Mouse (Mus musculus): ENCODE results near the gene Hist2h2aa2. TPM values are rescaled to one million over a fixed set of nuclear protein-coding genes. Genes with fewer than 3 reads are reported as not detected.
A peak's percentile ranks its signal among the peaks of the same experiment; 100 is the strongest.
"Not testable (repeated sequence)": the region's sequence is repeated elsewhere in the genome, so short reads cannot be mapped to it uniquely, and the experiment has no call there.

Hist2h2aa2 gene
- total RNA-seq, 2 experiments from 2014 or later: 1,421 to 1,566 TPM

DNA sequence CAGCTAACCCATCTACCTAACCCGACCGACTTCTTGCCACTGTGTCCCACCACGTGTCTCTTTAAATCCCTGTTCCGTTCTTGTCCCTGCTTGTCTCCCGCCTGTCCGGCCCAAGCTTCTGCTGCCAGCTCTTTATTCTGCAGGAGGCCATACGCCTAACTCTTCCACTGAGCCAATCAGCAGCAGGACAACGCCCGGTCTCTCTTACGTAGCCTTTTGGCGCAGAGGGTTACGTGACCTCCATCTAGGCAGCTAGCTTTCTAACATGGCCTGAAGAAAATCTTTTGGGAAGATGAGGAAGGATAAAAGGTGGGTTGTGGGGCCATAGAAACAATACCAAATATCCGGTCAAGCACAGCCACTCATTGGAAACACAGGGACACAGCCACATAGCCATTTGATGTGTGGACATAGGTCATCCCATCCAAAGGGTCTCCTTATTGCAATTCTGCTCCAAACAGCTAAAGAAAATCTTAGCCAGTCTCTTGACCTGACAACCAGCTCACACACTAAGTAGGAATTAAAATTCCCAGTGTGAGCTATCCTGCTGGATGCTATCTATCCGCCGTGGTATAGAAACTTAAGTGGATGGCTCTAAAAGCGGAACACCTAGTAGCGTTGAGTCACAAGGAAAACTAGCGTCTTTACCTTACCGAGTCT is 22.3 kb upstream of the Hist2h2aa2 start:
- peak in 1 of 2 experiments; percentile 66 for DNase-seq (ENCODE audit: low spot score in 2 of 2)

DNA sequence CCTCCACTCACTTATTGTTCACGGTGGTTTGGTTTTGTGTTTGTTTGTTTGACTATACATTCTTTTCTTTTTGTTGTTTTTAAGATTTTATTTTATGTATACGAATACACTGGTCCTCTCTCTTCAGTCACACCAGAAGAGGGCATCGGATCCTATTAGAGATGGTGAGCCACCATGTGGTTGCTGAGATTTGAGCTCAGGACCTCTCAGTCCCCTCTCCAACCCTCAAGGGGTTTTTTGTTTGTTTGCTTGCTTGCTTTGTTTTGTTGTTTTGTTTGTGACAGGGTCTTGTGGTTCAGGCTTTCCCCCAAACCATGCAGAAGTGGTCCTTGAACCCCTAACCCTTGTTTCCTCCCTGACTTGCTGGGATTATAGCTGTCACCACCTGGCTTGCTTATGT is 21.5 kb upstream of the Hist2h2aa2 start:
- DNase-seq (ENCODE audit: low spot score in 2 of 2): no peak

DNA sequence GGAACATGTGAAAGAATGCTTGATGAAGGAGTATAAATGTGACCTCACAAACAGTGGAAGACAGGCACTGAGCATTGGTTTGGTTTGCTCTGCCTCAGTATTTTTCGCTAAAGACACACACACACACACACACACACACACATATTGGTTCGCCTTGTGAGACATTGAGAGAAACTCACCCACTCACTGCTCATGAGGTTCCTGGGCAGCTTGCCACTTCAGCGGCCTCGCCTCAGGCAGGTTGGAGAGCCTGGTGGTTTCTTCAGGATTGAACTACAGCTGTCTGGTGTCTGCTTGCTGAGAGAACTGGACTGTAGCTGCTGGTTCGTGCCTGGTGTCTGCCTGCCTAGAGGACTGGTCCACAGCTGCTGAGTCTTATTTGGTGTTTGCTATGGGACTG is 20.1 kb upstream of the Hist2h2aa2 start:
- DNase-seq (ENCODE audit: low spot score in 2 of 2): no peak

- no peak for DNase-seq (ENCODE audit: low spot score in 2 of 2)
Observed at GRCm38 (mm10) chr3:96257190-96257589, 17.1 kb upstream of the Hist2h2aa2 start.

DNA sequence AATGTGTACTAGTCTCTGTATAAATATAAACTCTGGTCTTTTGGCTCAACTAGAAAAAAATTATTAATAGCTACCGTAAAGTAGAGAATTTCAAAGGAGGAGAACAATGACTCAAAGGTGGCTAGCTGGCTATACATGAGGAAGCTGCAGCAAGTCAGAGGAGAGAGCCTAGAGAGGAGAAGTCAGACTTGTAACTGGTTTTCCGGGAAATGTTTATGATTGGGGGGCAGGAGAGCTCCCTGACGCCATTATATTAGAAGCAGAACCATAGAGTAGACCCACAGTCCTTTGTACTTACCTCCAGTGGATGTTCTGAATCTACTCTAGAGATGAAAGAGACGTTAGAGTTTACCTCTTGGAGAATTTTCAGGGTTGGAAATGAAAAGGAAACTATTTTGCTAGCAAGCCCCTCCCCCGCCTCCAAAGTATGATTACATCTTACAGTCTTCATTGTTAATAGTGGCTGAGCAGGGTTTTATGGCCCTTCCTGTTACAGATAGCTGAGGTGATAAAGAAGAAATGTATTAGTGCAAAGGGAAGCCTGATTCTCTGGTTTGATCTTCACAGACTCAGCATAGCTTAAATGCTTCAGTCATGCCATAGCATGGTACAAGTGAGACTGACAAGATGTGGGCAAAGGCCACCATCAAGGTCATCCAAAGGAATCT is 16.0 kb upstream of the Hist2h2aa2 start:
- no peak for DNase-seq (ENCODE audit: low spot score in 2 of 2)

- DNase-seq (ENCODE audit: low spot score in 2 of 2): no peak
Observed at GRCm38 (mm10) chr3:96254683-96255355, 14.7 kb upstream of the Hist2h2aa2 start.

GRCm38 (mm10) chr3:96251787-96252186 is 11.7 kb upstream of the Hist2h2aa2 start:
- no peak for DNase-seq (ENCODE audit: low spot score in 2 of 2)

DNA sequence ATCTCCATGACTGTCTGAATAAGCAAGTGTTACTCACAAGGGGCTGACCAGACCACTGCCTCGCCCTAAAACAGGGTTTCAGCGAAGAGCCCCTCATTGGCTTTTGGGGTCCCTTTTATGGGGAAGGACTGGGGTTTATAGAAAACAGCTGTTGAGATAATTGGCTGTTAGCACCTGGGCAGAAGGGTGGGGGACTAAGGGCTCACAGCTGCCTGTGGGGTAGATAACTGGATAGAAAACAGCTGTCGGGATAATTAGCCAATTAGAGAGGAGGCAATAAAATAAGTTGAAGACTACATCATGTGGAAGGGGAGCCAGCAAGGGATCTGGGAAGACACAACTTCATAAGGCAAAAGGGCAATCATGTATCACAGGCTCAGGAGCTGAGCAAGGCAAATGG is 10.8 kb upstream of the Hist2h2aa2 start:
- DNase-seq (ENCODE audit: low spot score in 2 of 2): no peak

GRCm38 (mm10) chr3:96249034-96249345 is 8.9 kb upstream of the Hist2h2aa2 start:
- DNase-seq (ENCODE audit: low spot score in 2 of 2): no peak

DNA sequence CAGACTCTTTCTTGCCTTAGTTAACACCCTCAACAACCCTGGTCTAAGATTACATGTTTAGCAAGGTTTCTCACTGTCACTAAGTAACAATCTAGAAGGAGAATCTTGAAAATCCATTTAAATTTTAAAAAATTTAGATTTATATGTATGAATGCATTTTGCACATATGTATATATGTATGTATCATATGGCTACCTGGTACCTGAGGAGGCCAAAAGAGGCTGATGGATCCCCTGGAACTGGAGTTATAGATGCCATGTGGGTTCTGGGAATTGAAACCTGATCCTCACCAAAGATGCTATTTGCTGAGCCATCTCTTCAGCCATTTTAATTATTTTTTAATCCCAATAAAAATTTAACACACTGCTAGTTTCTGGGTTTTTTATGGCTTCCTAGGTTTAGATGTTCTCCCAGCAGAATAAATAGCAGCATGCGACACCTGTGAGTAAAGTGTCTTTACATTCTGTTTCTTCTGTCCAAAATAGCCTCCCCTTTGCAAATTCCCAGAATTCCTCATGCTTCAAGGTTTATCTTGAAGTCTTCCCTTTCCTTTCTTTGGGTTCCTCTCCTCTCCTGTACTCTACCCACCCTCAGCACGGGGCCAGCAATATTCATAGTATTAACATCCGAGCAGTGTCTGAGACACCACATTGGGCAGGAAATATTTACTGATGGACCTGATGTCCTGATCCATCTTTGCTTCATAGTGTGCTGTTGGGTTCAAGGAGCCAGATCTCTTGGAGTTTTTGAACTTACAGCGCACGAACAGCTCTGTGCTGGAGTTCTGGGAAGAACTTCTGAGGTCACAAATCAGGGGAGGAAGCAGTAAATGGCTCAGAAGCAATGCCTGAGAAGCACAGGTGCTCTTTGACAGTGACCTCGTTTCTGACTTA is 8.3 kb upstream of the Hist2h2aa2 start:
- DNase-seq (ENCODE audit: low spot score in 2 of 2): no peak

DNA sequence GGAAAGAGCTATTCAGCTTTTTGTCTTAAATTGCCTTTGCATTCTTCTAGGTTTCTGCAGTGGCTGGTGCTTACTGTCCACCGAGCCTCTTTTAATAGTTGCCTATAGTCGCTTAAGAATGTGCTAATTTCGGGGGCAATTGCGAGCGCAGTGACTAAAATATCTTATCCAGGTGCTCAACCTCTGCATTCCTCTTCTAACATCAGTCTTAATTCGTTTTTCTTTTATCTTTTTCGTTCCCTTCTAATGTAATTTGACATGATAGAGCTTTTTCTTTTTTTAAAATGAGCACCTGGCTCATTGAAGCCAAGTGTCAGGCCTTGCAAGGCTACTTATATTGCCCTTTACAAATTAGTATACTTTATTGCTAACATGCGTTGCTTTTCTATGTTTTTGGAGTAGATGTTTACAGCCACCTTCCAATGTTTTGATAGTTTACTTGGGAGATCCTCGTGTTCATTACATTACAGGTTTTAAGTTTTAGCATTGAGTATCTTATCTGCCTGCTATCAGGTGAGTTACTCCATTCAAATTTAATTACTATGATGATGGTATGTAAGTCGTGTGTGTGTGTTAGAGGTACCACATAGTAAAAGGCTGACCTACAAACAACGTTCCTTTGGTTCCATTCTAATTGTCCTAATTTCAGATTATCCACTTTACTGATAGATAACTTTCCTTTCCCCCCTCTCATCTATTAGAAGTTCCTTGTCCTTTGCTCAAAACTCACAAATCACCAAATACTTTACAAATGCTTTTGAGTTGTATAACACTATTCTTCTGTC is 7.5 kb upstream of the Hist2h2aa2 start:
- no peak for DNase-seq (ENCODE audit: low spot score in 2 of 2)

DNA sequence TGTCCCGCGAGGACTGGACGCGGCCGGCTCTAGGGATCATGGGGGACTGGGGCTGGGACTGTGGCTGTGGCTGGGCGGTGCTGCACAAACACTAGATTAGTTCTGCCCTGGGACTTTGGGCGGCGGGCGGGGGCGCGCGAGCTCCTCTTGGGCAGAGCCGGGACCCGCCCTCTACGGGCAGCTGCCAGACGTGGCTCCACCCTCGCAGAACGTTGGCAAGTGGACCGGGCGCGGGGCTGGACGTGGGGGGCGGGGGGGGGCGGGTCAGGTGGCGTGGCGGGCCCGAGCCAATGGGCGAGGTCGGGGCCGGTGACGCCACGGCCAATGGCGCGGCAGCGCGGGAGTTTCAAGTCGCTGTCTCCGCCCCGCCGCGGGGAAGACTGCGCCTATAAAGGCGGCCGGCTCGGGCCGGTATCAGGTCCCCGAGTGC is 6.4 kb upstream of the Hist2h2aa2 start, which contains the start of gene Hist2h3c1:
Gene Hist2h3c1 (plus strand): TSS at position 259 of the 430 bp plus-strand sequence.
- DNase-seq (ENCODE audit: low spot score in 2 of 2): not testable (repeated sequence)

DNA sequence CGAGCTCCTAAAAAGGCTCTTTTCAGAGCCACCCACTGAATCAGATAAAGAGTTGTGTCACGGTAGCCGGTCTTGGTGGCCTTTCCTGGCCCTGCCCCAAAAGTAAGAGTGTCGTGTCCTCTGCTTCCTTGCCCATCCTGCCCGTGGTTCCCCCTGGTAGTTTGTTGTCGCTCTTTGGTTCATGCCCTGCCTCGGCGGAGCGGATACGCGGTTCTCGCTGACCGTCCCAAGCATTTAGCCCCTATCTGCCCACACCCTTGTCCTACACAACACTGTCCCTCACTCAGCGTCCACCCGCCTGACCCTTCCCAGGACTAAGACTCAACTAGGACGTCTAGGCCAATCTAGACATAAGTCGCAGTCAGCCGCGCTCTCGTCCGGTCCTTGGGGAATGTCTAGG is 5.9 kb upstream of the Hist2h2aa2 start:
- DNase-seq (ENCODE audit: low spot score in 2 of 2): not testable (repeated sequence)

DNA sequence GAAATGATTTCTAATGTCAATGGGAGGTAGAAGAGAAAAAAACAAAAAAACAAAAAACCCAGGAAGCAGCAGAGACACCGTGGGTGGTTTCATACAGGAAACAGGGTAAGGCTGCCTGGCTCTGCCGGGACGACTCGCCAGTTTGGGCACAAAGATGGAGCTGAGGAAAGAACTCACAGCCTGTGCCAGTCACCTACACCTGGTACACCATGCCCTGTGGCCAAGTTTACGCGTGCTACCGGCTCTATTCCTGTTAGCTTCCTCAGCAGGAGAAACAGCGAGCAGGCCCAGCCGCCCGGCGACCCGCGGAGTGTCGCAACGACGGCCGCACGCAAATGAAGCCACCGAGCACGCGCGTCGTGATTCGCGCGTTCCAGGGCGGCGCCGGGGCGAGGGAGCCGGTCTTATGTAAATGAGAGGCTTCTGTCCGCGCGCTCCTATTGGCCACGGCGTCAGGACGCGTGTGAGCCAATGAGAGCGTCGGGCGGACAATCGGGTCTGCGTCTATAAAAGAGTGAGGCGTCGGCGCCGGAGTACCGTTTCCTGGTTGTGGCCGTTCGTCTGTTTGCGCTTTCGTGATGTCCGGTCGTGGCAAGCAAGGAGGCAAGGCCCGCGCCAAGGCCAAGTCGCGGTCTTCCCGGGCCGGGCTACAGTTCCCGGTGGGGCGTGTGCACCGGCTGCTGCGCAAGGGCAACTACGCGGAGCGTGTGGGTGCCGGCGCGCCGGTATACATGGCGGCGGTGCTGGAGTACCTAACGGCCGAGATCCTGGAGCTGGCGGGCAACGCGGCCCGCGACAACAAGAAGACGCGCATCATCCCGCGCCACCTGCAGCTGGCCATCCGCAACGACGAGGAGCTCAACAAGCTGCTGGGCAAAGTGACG is 5.2 kb upstream of the Hist2h2aa2 start, which contains the start of gene Hist2h2aa1:
Gene Hist2h2aa1 (plus strand): TSS at position 495 of the 884 bp plus-strand sequence.
- peak; percentile 53 to 67 for DNase-seq (ENCODE audit: low spot score in 2 of 2)

DNA sequence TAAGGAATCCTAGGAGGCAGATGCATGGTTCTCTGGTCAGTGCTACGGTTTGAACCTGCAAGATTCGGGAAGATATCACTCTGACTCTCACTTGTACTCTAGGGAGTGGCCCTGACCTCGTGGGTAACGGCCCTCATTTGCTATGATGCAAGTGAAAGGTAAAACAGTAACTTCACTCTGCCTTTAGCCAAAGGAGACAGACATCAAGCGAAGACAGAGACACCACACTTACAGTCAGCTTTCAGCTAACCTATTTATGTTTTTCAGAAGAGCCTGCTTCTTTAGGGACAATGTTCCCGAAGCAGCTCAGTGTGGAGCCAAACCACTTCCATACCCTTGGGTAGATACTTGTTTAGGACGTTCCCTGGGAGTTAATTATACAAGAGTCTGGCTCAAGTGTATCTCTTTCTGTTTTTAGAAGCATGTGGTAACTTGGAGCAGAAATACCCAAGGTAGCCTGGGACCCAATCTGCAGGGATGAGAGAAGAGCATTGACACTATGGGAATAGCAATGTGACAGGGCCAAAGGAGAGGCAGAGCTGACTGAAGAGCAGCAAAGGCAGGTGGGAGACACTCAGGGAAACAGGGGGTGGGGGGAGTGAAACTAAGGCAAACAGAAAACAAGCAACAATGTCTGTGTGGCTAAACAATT is 4.0 kb upstream of the Hist2h2aa2 start:
- DNase-seq (ENCODE audit: low spot score in 2 of 2): no peak

- DNase-seq (ENCODE audit: low spot score in 2 of 2): no peak
Observed at GRCm38 (mm10) chr3:96240799-96241197, 722 bp upstream of the Hist2h2aa2 start.

DNA sequence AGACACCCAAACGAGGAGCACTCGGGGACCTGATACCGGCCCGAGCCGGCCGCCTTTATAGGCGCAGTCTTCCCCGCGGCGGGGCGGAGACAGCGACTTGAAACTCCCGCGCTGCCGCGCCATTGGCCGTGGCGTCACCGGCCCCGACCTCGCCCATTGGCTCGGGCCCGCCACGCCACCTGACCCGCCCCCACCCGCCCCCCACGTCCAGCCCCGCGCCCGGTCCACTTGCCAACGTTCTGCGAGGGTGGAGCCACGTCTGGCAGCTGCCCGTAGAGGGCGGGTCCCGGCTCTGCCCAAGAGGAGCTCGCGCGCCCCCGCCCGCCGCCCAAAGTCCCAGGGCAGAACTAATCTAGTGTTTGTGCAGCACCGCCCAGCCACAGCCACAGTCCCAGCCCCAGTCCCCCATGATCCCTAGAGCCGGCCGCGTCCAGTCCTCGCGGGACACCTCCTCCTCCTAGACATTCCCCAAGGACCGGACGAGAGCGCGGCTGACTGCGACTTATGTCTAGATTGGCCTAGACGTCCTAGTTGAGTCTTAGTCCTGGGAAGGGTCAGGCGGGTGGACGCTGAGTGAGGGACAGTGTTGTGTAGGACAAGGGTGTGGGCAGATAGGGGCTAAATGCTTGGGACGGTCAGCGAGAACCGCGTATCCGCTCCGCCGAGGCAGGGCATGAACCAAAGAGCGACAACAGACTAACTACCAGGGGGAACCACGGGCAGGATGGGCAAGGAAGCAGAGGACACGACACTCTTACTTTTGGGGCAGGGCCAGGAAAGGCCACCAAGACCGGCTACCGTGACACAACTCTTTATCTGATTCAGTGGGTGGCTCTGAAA is 902 bp downstream of the Hist2h2aa2 start, which contains the start of gene Hist2h3c2:
Gene Hist2h3c2 (minus strand): TSS at position 174 of the 840 bp plus-strand sequence.
- DNase-seq (ENCODE audit: low spot score in 2 of 2): not testable (repeated sequence)

Data from adrenal gland, postnatal 4 days (tissue).